Mouse (Mus musculus) spleen, embryonic (tissue): Measurements from ENCODE around the gene Dnajc2.

Experiments
- CTCF ChIA-PET: fragments of 350-600 bp; sonication (Branson Sonifier 250); formaldehyde crosslinking; loops from one replicate; lab custom pipeline; 2022; lab: Charles Lee

Gene Dnajc2

GRCm38 (mm10) chr5:21785053-21785452, at the start of gene Dnajc2, which contains the start of gene Psmc2:
Gene Dnajc2 (minus strand): TSS chr5:21785251.
Gene Psmc2 (plus strand): TSS chr5:21785283.
- CTCF ChIA-PET, result interaction anchor here (0.7 to 0.9 kb wide), 2 partner anchors 51 to 897 kb away, joined by 3 to 4 read pairs; no protein-coding TSS in a partner anchor

GRCm38 (mm10) chr5:21831761-21832160, 46.7 kb upstream of the Dnajc2 start:
- CTCF ChIA-PET, result interaction anchor here (0.7 kb wide), 1 partner anchor 54 kb away, joined by 7 read pairs; no protein-coding TSS in a partner anchor

GRCm38 (mm10) chr5:21828855-21829254, 43.8 kb upstream of the Dnajc2 start:
- CTCF ChIA-PET, result no interaction called here

- CTCF ChIA-PET, result interaction anchor here (0.6 kb wide), 2 partner anchors 105 to 1220 kb away, joined by 6 to 7 read pairs; no protein-coding TSS in a partner anchor
These were observed 42.6 kb upstream of the Dnajc2 start for GRCm38 (mm10) chr5:21827643-21828042.

- CTCF ChIA-PET, result no interaction called here
These were observed 41.3 kb upstream of the Dnajc2 start for GRCm38 (mm10) chr5:21826370-21826769.

GRCm38 (mm10) chr5:21813994-21814393, 28.9 kb upstream of the Dnajc2 start:
- CTCF ChIA-PET, result no interaction called here

- CTCF ChIA-PET, result no interaction called here
These were observed 25.9 kb upstream of the Dnajc2 start for GRCm38 (mm10) chr5:21810924-21811323.

GRCm38 (mm10) chr5:21804837-21805236, 19.8 kb upstream of the Dnajc2 start:
- CTCF ChIA-PET, result no interaction called here

GRCm38 (mm10) chr5:21803691-21804188, 18.7 kb upstream of the Dnajc2 start:
- CTCF ChIA-PET, result no interaction called here

GRCm38 (mm10) chr5:21802907-21803306, 17.9 kb upstream of the Dnajc2 start:
- CTCF ChIA-PET, result no interaction called here

- CTCF ChIA-PET, result no interaction called here
These were observed 7.1 kb upstream of the Dnajc2 start for GRCm38 (mm10) chr5:21792166-21792565.

GRCm38 (mm10) chr5:21789061-21789460, 4.0 kb upstream of the Dnajc2 start:
- CTCF ChIA-PET, result interaction anchor here (0.7 kb wide), 1 partner anchor 294 kb away, joined by 26 read pairs; no protein-coding TSS in a partner anchor

GRCm38 (mm10) chr5:21787186-21788105, 2.4 kb upstream of the Dnajc2 start:
- CTCF ChIA-PET, result no interaction called here

- CTCF ChIA-PET, result no interaction called here
These were observed 1.5 kb upstream of the Dnajc2 start for GRCm38 (mm10) chr5:21786258-21787185.

- CTCF ChIA-PET, result interaction anchor here (0.9 kb wide), 1 partner anchor 52 kb away, joined by 3 read pairs; no protein-coding TSS in a partner anchor
These were observed 725 bp upstream of the Dnajc2 start for GRCm38 (mm10) chr5:21785776-21786175.

GRCm38 (mm10) chr5:21784161-21785052, 644 bp downstream of the Dnajc2 start:
- CTCF ChIA-PET, result interaction anchor here (0.7 kb wide), 1 partner anchor 896 kb away, joined by 4 read pairs; no protein-coding TSS in a partner anchor

- CTCF ChIA-PET, result no interaction called here
These were observed 8.6 kb downstream of the Dnajc2 start for GRCm38 (mm10) chr5:21776491-21776890.

- CTCF ChIA-PET, result interaction anchor here (0.6 kb wide), 1 partner anchor 13 kb away, joined by 4 read pairs; no protein-coding TSS in a partner anchor
These were observed 15.2 kb downstream of the Dnajc2 start for GRCm38 (mm10) chr5:21769841-21770240.

GRCm38 (mm10) chr5:21768506-21768905, 16.5 kb downstream of the Dnajc2 start:
- CTCF ChIA-PET, result no interaction called here

GRCm38 (mm10) chr5:21745966-21746365, 39.1 kb downstream of the Dnajc2 start:
- CTCF ChIA-PET, result no interaction called here
